Mouse (Mus musculus) erythroblast, embryonic 14.5 days (primary cell): Measurements from ENCODE around the gene Wfdc1.

ENCODE experiments used
- GATA1 ChIP-seq: IDR thresholded peaks from 2 replicates; pipeline ENCODE4 v1.6.1; 2012; ENCODE audit warnings: low read length, inconsistent platforms, mixed read lengths
- TAL1 ChIP-seq: IDR thresholded peaks from 3 replicates; pipeline ENCODE4 v1.6.1; 2012; ENCODE audit warnings: low read length, inconsistent platforms, mixed read lengths

DNA sequence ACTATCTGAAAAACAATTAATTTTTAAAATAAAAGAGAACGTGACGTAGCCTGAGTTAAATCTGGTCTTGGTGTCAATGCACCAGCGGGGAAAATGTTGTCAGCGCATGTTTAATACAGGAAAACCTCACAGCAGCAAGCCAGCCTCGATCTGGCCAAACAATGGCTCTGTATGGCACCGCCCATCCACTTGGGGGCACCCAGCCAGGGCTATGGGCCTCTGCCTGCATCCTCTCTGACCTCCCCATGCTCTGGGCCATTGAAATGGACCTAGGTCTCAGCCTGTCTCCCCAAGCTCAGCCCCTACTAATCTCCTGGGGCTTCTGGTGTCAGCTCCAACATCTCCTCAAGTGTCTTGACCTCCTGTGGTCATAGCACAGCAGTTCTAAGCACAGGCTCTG is 4.3 kb upstream of the Wfdc1 start:
- TF ChIP-seq TAL1: no peak
- no peak for TF ChIP-seq GATA1
